Mouse (Mus musculus) G1E (cell line): ENCODE results near the gene Krt27.

ENCODE experiments used
- CTCF ChIP-seq: IDR thresholded peaks from 2 replicates; pipeline ENCODE4 v1.5.1; 2012; ENCODE audit warnings: low read depth, low read length, inconsistent platforms, mixed read lengths
- GATA1 ChIP-seq: IDR thresholded peaks from 2 replicates; pipeline ENCODE4 v1.6.1; 2012; ENCODE audit warnings: borderline replicate concordance, low read length, inconsistent platforms, mixed read lengths
- GATA2 ChIP-seq: IDR thresholded peaks from 2 replicates; pipeline ENCODE4 v1.6.1; 2012; ENCODE audit warnings: low read depth, low read length, inconsistent platforms, borderline replicate concordance
- POLR2AphosphoS5 ChIP-seq: IDR thresholded peaks from 2 replicates; pipeline ENCODE4 v1.6.1; 2012; ENCODE audit warnings: low read depth, low read length, inconsistent platforms; ENCODE audit not compliant: insufficient replicate concordance
- TAL1 ChIP-seq: conservative IDR thresholded peaks from 2 replicates; pipeline ENCODE4 v1.6.1; 2012; ENCODE audit warnings: low read depth, low read length, inconsistent platforms, mixed read lengths

DNA sequence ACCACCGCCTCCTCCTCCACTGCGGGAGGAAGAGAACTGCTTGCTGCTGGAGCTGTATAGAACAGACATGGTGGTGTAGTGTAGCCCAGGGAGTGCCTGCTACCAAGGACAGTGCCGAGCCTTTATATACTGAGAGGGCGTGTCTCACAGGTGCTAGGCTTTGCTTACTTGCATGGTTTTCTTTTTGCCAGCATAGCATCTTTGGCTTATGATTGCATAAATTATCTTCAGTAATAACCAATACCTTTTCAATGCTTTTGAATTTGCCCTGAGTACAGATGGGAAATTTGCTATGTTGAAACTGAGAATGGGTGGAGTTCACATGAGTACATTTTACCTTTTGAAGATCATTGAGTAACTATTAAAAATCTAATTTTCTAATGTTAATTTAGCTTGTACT, 38.4 kb upstream of the Krt27 start, which contains the start of gene Krt10:
- TF ChIP-seq CTCF (no peak), POLR2AphosphoS5 (no peak), GATA1 (no peak), GATA2 (no peak), TAL1 (no peak)
